Mouse (Mus musculus) heart, adult 9 months (tissue): ENCODE measurements at regions not wholly inside any gene's neighbourhood (a gene's known extent, or its start where the extent isn't known, plus 50 kb on each side); places are given as distances from the start of the nearest gene placed in this dataset.

ENCODE experiments used
- DNase-seq, 2 experiments: peaks; one replicate each; pipeline ENCODE4 v3.0.0; 2022; ENCODE audit warnings: low spot score in 2 of 2

DNA sequence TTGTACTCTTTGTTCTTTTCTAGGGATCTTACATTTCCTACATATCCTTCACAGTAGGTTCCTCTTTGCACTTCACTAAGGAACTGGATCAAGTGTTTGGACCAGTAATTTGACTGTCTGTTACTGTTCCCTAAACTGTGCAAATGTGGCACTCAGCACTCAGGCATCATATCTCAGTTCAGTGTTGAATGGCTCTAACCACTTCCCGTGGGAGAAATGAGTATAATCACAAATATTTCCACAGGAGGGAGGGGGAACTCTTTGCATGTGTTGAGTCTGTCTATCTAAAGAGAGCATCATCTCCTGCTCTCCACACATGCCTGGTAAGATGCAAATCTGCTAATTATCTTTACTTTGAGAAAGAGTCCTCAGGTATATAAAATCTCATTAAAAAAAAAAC, 588.5 kb downstream of the Plod2 start:
- no peak for DNase-seq

DNA sequence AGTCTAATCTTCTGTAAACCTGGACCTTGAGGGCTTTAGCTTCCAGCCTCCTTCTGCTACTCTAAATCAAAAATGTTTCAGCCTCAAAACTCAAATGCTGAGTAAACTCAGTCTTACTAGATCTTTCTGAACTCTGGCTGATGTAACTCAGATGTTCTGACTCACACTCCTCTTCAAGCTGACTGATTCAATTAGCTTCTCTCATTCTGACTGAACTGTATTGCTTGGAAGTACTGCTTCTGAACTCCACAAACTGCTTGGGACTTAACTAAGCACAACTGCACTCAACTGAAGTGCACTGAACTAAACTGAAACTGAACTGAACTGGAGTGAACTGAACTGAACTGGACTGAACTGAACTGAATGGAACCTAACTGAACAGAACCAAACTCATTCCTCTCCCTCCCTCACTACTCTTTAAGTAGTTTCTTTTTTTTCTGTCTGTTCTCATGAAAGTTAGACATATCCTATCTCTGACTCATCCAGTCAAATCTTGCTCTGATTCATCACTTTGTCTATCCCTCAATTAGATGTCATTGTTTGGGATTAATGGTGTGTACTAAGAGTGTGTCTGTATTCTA, 589.7 kb downstream of the Plod2 start:
- no peak for DNase-seq

DNA sequence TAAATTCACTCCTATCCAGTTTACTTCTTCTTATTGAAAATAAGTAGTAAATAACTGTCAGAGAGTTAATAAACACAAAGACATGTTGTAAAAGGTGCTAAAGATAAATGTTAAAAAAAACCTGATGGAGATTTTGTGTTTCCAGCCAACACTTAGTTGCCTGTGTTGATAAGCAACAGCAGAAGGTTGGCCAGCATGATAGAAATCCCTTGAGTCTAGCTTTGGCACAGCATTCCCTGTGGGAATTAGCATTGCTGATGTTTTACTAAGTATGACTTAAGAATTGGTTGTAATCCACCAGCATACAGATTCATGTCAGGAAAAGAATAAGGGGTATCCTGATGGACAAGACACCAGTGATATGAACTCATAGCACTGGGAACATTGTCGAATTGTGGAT, 594.3 kb downstream of the Plod2 start:
- DNase-seq, result no peak

DNA sequence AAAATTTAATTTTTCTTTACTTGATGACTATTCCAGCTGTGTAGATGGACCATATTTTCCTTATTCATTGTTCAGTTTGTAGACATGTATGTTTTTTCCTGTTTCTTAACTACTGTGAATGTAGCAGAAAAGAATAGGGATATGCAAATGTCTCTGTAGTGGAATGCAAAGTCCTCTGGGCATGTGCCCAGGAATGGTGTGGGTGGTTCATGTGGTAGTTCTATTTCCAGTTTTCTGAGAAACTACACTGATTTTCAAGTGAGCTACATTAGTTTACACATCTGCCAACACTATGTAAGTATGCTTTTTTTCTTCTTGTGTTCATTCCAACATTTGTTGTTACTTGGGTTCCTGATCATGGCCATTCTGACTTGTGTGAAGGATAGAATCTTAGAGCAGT, 628.0 kb downstream of the Plod2 start:
- no peak for DNase-seq

DNA sequence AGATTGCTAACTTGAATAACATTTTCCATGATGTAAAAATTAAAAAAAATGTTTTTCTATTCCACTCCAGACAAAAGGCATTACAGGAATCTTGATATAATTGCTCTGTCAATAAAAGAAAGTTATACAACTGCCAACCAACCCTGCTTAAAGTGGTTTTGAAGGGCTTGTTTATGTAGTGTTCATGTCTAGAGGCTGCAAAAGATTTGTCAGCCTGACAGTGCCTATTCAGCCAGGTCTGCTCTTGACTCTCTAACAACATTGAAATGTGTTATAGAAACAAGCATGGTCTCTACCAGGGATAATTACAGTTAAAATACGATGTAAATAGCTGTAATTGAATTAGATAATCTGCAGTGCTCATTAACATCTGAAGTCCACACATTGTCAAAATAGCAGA, 644.6 kb downstream of the Plod2 start:
- DNase-seq, result no peak

DNA sequence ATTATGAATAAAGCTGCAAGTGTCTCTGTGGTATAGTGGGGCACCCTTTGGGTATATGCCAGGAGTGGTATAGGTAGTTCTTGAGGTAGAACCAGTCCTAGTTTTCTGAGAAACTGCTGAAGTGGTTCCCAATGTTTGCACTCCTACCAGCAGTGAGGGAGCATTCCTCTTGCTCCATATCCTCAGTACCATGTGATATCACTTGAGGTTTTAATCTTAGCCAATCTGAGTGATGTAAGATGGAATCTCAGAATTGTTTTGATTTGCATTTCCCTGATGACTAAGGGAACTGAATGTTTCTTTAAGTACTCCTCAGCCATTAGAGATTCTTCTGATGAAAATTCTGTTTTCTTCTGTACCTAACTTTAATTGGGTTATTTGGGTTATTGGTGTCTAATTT, 690.5 kb downstream of the Plod2 start:
- no peak for DNase-seq

DNA sequence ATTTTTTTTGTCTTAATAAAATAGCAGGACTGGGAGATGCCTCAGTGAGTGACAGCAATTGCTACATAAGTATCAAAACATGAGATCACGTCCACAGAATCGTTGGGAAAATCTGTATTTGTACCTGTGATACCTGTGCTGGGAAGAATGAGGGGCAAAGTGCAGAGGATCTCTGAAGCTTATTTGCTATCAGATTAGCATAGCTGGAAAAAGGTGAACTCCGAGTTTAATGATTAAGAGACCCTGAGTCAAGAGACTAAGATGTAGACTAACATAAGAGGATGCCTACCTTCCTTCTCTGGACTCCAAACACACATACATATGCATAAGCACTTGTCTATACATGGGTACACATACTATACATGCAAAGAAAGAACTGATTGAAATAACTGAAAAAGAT, 710.1 kb downstream of the Plod2 start:
- DNase-seq, result no peak

DNA sequence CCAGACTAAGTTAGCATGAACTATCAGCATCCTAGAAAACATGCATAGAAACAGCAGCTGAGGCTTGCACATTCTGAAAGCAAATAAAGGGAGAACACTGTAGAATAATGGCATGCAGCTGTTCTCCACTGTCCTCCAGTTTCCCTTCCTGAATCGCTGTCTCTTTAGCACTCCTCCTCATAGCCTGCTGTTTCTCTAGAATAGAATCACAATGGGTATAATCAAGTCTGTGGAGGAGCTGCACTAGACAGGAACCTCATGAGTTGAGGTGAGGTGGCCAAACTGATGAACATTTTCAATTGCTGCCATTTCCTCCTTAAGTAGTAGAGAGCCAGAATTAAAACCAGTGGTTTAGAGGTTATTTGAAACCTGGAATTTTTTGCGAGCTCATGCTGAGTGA, 755.3 kb downstream of the Plod2 start:
- no peak for DNase-seq

DNA sequence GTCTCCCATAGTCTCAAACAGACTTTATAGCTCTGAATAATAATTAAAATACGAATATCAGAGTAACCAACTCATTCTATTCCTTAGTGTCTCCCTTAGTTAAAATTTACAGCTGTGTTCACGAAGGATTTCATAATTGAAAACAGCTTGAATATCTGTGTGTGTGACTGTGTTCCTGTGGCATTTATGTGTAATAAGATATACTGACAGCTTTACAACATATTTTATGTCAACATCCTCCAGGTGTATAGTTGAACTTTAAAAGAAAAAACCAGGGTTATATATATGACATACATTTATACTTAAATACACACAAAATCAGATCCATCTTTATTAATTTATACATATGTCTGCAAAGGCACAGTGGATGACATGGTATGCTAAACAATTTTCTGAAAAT, 764.7 kb downstream of the Plod2 start:
- no peak for DNase-seq

DNA sequence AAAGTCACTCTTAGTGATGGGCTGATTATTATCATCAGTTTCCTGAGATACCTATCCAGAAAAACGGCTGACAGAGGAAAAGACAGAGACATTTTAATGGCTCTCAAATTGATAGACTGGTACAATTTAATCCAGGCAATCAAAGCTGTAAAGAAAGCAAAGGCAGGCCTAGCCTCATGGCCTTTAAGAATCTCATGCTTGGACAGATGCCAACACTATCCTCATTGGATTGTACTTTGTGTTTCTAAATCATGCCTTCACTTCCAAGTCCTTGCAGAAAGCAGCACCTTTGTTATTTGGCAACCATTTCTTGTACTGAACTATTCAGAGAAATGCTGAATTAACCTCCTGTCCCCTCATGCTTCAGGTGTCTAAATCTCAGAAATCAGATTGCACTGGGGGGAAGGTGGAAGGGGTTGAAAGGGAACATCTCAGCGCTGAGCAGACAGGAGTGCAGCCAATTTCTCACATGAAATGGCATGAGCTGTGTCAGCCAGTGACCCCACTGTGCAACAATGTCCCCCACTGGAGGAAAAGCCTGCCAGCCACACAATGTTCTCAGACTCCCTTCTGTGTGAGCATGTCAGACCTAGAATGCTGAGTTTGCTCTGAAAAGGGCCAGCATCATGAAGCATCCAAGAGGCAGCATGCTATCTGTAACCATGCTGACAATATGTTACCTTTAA, 787.1 kb downstream of the Plod2 start:
- DNase-seq, result no peak
